Mouse (Mus musculus) ZHBTc4 (cell line): ENCODE measurements at regions not wholly inside any gene's neighbourhood (a gene's known extent, or its start where the extent isn't known, plus 50 kb on each side); places are given as distances from the start of the nearest gene placed in this dataset.

Experiments used
- DNase-seq: peaks from one replicate; pipeline ENCODE4 v3.0.0-alpha.2; 2011; ENCODE audit warnings: low read depth, low spot score

- DNase-seq = no peak
Observed at GRCm38 (mm10) chr16:88412287-88412686, 94.5 kb downstream of the Cldn17 start.

DNA sequence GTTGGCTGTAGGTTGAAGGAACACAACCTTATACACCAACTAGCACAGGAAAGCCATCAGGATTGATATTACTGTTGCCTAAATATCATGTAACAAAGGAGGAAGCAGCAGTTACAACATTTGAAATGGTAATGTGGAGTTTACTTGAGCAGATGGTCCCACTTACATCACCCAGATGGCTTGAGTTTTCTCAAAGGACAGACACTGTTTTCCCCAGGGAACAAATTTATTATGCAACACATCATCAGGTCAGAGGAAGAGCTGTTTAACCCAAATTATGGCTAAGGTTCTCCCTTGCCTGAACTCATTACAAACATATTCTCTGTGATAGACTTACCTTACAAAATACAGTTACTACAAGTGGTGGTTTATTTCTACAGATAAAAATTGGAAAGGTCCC is 98.6 kb downstream of the Cldn17 start:
- no peak for DNase-seq

DNA sequence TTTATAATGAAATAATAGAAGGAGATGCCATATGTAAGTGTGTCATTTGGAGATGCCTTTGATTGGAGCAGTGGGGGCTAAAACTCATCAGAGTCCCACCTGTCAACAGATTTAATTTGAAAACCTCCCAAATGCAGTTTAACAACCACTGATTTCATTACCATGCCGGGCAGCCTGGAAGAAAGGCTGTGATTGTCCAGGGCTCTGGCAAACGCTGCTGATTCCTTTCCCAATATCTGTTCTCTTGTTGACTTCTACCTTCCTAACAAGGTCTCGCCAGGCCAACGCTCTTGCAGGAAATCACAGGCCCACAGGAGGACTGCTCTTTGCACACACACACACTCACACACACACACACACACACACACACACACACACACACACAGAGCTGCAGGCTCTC is 102.4 kb downstream of the Cldn17 start:
- DNase-seq = no peak

DNA sequence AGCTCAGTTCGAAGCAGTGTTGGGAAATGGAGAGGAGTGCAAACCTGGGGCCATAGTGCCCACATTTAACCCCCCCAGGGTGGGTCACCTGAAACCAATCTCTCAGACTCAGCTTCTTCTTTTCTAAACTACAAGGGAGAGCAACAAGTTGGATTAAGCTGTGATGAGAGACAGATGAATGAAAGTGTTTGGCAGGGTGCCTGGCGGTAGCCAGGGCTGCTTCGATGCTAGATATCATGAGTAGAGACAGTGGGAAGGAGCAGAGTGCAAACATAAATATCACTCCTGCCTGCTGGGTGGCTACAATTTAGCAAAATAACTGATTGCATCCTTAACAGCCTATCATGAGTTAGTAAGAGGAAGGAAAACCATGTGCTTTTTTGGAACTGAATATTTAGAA is 106.9 kb downstream of the Cldn17 start:
- no peak for DNase-seq

GRCm38 (mm10) chr16:88392764-88393163 is 102.7 kb upstream of the Grik1 start:
- DNase-seq = no peak

GRCm38 (mm10) chr16:88381605-88382279 is 91.7 kb upstream of the Grik1 start:
- DNase-seq = no peak

DNA sequence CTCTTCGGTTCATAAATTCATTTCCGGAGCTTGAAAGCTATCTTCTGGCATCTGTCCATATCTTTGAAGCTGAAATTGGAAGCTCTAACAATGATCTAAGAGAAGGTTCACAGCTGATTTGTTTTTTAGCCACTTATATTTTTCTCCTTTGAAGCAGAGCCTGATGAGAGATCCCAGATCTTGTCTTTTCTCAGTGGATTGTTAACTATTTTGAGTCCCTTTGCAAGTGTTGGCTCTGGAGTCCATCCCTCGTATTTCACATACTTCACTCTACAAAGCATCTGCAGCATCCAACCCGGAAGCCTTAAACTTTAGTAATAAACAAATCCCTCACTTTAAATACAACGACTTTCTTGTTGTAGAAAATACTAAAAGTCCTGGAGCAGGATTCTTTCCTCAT is 85.6 kb upstream of the Grik1 start:
- no peak for DNase-seq

DNA sequence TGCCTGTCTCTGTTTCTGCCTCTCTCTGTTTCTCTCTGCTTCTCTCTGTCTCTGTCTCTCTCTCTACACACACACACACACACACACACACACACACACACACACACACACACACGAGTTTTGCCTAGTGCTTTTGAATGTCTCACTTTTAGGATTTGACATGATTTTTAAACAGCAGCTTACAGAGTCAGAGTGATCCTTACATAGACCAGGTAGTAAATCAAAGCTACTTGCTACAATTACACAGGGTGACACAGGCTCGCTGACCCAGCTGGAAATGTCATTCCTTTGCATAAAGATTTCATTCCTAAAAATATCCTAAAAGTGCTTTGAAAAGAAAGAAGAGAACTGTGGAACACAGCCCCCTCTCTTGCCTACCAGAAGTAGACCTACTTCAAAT is 84.5 kb upstream of the Grik1 start:
- DNase-seq = no peak

- peak; percentile 65 for DNase-seq
Observed at GRCm38 (mm10) chr16:88372034-88372433, 82.0 kb upstream of the Grik1 start.

GRCm38 (mm10) chr16:88368146-88368545 is 78.1 kb upstream of the Grik1 start:
- DNase-seq = no peak

- no peak for DNase-seq
Observed at GRCm38 (mm10) chr16:88367162-88367561, 77.1 kb upstream of the Grik1 start.

DNA sequence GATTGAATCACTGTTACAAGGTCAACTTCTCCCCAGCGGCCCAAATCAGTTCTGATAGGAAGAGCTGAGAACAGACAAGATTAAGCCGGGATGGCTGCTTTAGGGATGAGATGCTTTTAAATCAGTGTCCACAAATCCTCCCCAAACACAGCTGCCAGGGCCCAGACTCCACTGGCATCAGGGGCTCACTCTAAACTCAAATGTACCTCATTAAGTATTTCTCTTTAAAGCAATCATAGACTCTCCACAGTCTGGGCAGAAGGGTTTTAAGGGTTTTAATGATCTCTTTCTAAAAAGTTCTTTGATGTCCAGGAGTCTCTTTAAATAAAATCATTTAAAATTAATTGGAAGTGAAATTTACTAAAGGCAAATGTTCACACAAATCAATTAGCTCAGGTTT is 70.0 kb upstream of the Grik1 start:
- no peak for DNase-seq
